Mouse (Mus musculus): ENCODE measurements around the gene Sh3rf3.

- TF ChIP-seq POLR2A (IDR thresholded peaks at IDR 0.05; ENCODE audit: control insufficient read depth, low read depth, low read length) (no peak), CTCF (IDR thresholded peaks at IDR 0.05; ENCODE audit: control insufficient read depth, insufficient read depth, insufficient replicate concordance, low read depth, low read length) (no peak)
Observed at GRCm38 (mm10) chr10:59113386-59113785, 300.2 kb downstream of the Sh3rf3 start.
